In the genomic region with DNA sequence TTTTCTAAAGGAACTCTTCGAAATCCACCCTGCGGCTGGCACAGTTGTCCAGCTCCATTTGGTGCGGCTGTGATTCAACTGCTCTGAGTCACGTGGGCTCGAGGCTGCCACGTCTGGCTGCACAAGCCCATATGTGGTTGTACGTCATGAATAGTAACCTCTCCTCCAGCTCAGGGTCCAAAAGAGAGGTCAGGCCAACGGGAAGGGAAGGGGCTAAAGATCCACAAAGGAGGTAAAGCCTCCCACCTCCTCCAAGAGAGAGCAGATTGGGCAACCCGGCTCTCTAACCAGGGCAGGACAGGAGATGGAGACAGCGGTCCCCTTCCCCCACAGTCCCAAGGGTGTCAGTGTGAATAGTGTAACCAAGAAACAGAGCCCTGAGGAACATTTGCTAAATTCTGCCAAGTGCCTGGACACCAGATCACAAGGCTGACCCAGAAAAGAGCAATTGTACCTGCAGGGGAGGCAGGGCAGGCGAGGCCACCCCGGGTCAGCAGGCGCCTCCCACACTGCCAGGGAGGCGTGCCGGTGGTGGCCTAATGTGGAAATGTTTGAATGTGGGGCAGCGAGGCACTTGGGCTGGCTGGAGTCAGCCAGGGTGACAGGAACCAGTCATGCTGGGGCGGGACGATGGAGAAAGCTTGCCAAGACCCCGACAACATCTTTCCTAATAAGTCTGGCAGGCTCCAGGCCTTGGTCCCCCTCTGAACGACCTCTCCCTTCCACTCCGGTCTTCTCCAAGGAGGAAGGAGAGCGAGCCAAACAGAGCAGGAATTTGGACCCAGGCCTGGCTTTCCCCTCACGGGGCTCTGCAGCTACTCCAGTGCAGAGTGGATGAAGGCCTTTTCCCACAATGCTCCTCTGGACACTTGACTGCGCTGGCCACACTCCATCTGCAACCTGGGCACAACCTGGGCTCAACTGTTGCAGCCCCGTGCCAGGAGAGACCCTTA, we compare ENCODE assay signal across 8 mouse cellular contexts.
DNase-seq lines count a peak whose midpoint lies in the region; ATAC-seq and TF ChIP-seq lines count a peak whose summit lies in the region.

No protein-coding gene starts in this region.

- TF ChIP-seq CTCF in cortical plate, adult 2 months (IDR thresholded peaks at IDR 0.05; ENCODE audit: extremely low read depth, insufficient read depth, low read length) = no peak
- no peak; the same call in 1 of the 2 replicates for TF ChIP-seq CTCF in left cerebral cortex, adult 2 months (IDR thresholded peaks at IDR 0.05)

- H3K9me3 ChIP-seq in hindbrain, embryonic 15.5 days = no peaks in the 10 kb centered on the region

- no peaks in the 10 kb centered on the region for H3K27me3 ChIP-seq in hindbrain, embryonic 15.5 days

- peaks cover 2% of the 10 kb centered on the region; the same call in 1 of the 2 replicates for H3K4me1 ChIP-seq in cortical plate, adult 2 months (ENCODE audit: control insufficient read depth, insufficient read depth, low read length)
- peaks cover 39% of the 10 kb centered on the region for H3K4me1 ChIP-seq in hindbrain, embryonic 15.5 days (replicated peaks)

- no peak overlapping the region for H3K9ac ChIP-seq in hindbrain, embryonic 15.5 days

- no peaks in the 10 kb centered on the region for H3K36me3 ChIP-seq in hindbrain, embryonic 15.5 days

- no peak overlapping the region for H3K4me3 ChIP-seq in cortical plate, adult 2 months (ENCODE audit: insufficient read depth, low read length)
- H3K4me3 ChIP-seq in hindbrain, embryonic 15.5 days = no peak overlapping the region
- no peak overlapping the region for H3K4me3 ChIP-seq in left cerebral cortex, adult 2 months

- peak overlapping the region; percentile 3; the same call in 1 of the 2 replicates for H3K4me2 ChIP-seq in hindbrain, embryonic 15.5 days

- ATAC-seq in hindbrain, embryonic 15.5 days (ENCODE audit: low FRiP score, low read depth) = peak; percentile 85

- TF ChIP-seq POLR2A in cortical plate, adult 2 months (IDR thresholded peaks at IDR 0.05; ENCODE audit: extremely low read depth, insufficient read depth, low read length) = no peak

- DNase-seq in adrenal gland, adult (ENCODE audit: inconsistent age in 2 of 2, low spot score in 1 of 2) = peak; percentile 91 to 95
- peak; percentile 93 to 94 for DNase-seq in gastrocnemius, adult 8-10 months (ENCODE audit: low spot score in 2 of 2)
- peak; percentile 33 to 65 for DNase-seq in left cerebral cortex, adult 2 months (ENCODE audit: extremely low spot score in 1 of 2, low spot score in 2 of 2)
- DNase-seq in lung, postnatal 25 days (ENCODE audit: low spot score) = peak; percentile 96
- peak; percentile 70 for DNase-seq in right cerebral cortex, adult 18-20 months
- no peak for DNase-seq in thymus, postnatal 14 days

- WGBS in hindbrain, embryonic 15.5 days = 22% methylated on average over 25 of the region's 25 CpGs

- intact Hi-C loops in left cerebral cortex, adult 2 months (cut with DNase I) = loop anchor here (1.0 to 2.0 kb wide), 4 partner anchors 69 to 239 kb away; no protein-coding TSS in a partner anchor

- H3K27ac ChIP-seq in cortical plate, adult 2 months (ENCODE audit: insufficient read depth, low read length) = peak overlapping the region; percentile 85
- peak overlapping the region; percentile 78 for H3K27ac ChIP-seq in hindbrain, embryonic 15.5 days (replicated peaks)
- H3K27ac ChIP-seq in left cerebral cortex, adult 2 months = peak overlapping the region; percentile 88
